Mouse (Mus musculus): Measurements from ENCODE around the gene Fgf22.

- TF ChIP-seq CTCF (IDR thresholded peaks at IDR 0.05) (no peak), EP300 (IDR thresholded peaks at IDR 0.05) (no peak)
These were observed 39.6 kb downstream of the Fgf22 start for GRCm38 (mm10) chr10:79794491-79794931.

All from lung, postnatal 0 days (tissue).